Mouse (Mus musculus) erythroid progenitor cell, adult 5-6 weeks (primary cell): Measurements from ENCODE around the gene Gm4559. TPM values are rescaled to one million over a fixed set of nuclear protein-coding genes. Genes with fewer than 3 reads are reported as not detected.
"Not testable (repeated sequence)": the region's sequence is repeated elsewhere in the genome, so short reads cannot be mapped to it uniquely, and the experiment has no call there.

Experiments
- ATAC-seq: replicated peaks from 2 replicates; pipeline ENCODE4 v1.8.0; 2016; ENCODE audit warnings: moderate number of reproducible peaks, mild to moderate bottlenecking, moderate TSS enrichment, inconsistent platforms; ENCODE audit not compliant: poor library complexity, low FRiP score, severe bottlenecking
- total RNA-seq, 2 experiments: library from RNA; stranded (forward) in 1 of 2; stranded (reverse) in 1 of 2; fragments of 150-400 nt in 1 of 2; fragments of 186-747, 209-891 nt in 1 of 2; gene quantifications; 2 replicates each; pipeline versions ENCODE4 v1.2.3 to v1.2.4; 2015 to 2017; ENCODE audit warnings: low replicate concordance in 2 of 2

Gm4559 gene
- total RNA-seq (2015; ENCODE audit: low replicate concordance) (not detected in 2 replicates), total RNA-seq (2017; ENCODE audit: low replicate concordance) (not detected in 2 replicates)

DNA sequence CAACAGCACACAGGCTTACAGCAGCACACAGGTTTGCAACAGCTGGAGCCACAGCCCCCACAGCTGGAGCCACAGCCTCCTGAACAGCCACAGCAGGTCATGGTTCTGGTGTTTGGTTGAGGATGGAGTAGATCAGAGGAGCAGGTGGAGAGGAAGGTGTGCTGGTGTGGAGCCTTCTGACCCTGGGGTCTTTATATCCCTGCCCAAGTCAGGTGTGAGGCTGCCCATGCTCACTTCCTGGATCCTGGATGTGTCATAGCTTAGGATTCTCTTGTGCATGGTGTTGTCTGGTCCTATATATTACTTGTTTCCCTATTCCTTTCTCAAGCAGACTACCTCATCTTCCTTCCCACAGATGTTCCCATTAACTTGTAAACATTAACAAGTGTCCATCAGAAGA is at the start of gene Gm4559:
Gm4559 (minus strand) TSS at position 101 of the 400 bp plus-strand sequence.
- ATAC-seq: not testable (repeated sequence)

DNA sequence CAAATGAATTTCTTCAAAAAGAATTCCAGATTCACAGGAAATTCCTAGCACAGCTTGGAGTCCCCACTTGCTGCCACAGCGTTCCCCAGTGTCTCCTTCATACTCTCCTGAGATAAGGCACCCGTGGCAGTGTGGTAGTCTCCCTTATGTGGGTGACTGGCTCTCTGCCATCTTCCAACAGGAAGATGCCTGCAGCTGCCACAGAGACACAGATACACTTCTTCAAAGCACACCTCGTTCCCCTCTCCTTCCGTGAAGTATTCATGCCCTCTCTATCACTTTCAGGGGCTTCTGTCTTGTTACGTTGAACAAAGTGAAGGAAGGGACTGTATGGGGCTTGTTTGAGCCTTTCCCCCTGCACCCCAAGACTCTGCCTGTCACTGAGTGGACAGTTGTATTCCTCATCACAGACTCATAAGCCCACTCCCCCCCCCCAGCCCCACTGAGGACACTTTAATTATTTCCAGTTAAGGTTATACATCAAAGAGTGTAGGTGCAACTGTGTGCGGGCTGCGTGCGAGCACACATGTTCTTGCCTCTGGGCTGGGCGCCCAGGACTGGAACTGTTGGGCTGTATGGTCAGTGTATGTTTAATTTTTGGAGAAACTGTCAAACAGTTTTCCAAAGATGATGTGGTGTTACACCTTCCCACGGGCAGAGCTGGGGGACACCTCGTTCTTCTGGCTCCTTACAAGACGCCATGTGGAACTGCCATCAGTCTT is 49.4 kb upstream of the Gm4559 start:
- ATAC-seq: no peak

DNA sequence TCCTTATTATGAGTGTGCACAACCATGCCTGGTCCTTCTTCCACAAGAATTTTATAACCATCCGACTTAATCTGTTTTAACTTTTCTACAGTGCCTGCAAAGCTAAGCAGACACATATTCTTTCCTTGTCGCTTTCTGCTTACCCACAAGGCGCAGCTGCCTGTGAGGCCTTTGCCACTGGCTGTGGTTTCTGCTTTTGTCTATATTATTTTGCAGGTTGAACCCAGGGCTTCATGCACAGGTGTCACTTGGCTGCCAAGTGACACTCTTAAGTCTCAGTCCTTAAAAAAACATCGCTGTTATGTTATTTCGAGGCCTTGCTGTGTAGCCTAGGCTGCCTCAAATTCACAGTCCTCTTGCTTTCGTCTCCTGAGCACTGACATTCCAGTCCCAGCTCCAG is 48.5 kb upstream of the Gm4559 start:
- no peak for ATAC-seq

DNA sequence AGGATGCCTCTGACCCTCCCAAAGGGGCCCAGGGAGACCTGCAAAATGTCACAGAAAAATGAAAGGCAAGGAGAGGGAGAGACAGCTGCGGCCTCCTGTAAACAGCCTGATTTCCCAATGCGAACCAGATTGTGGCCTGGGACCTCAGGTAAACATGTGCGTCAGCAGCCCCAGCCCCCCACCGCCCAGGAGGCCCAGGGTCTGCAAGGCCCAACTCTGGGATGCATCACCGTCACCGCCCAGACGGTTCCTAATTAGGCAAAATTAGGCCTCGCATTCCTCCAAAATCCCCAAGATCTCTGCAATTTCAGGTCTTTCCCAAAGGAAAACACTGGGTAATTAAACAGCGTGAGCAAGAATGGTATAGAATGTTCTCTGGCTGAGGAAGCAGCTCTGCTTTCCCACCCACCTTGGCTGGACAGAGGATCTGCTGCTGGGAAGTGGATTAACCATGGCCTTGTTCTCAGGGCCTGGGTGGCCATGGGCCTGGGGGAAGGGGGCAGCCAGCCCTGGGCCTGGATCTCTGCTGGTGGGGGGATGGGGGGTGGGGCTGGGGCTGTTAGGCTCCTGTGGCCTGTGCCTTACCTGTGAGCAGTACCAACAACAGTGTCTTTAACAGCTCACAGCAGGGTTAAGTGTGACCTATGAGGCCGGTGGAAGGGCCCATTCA is 47.6 kb upstream of the Gm4559 start:
- not testable (repeated sequence) for ATAC-seq

DNA sequence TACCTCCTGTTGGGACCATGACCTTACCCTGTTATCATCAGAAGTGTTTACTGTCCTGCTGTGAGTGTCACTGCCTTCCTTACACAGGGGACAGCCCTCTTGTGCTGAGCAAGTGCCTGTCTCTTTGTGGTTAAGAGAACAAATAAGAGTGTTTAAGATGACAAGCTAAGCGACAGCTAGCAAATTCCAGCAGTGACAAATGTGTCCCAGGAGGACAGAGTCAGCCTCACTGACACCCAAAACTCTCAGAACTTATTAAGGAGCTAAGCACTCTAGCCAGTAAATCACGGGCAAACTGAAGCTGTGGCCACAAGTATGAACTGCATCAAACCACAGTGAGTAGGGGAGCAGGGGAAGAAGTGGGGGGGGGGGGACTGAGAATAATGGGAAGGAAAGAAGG is 46.7 kb upstream of the Gm4559 start:
- ATAC-seq: no peak

DNA sequence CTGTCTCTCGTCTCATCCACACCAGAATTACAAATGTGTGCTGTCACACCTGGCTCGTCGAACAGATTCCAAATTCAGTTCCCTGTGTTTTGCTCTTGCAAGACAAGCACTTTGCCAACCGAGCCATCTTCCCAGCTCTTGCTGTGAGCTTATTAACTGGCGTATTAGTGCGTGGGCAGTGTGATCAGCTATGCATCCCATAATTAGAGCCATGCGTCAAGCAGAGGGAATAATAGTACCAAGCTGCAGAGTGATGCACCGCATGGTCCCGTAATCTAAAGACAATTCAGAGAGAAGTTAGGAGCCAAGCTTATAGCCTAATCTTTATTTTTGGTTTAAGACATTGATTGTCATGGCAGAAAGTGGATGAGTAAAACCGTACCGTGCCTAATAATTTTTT is 45.0 kb upstream of the Gm4559 start:
- ATAC-seq: no peak

DNA sequence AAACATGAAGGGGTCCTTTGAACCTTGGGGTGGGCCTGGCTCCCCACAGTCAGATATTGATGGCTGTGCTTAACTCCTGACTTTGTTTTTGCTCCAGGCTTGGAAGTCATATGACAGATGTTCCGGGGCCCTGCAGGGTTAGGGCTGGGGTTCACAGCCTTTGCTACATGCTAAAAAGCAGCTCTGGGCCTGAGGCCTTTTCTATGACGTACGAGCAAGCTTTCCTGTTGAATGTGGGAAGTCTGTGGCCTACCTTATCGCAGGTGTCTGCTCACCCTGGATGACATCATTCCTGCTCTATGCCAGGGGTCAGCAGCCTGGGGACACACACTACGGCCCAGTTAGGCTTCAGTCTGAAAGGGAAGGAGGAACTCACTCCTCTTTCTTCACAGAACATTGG is 43.1 kb upstream of the Gm4559 start:
- no peak for ATAC-seq

DNA sequence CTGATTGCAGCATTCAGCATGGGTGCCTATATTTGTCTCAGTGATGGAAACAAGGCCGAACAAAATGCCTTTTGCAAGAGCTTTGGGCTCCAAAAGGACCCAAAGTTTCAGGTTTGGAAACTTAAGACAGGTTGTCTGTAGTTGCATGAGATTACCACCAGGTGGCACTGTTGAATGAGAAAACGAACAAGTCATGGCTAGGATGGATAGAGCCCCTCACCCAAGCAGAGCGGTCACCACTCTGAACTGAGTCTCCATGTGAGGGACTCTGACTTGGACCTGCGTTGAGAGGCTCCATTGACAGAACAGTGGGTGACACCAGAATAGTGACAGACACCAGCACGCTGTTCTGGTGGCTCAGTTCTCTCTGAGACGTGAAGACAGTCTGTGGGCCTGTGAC is 42.4 kb upstream of the Gm4559 start:
- ATAC-seq: no peak; the same call in 1 of the 2 replicates

DNA sequence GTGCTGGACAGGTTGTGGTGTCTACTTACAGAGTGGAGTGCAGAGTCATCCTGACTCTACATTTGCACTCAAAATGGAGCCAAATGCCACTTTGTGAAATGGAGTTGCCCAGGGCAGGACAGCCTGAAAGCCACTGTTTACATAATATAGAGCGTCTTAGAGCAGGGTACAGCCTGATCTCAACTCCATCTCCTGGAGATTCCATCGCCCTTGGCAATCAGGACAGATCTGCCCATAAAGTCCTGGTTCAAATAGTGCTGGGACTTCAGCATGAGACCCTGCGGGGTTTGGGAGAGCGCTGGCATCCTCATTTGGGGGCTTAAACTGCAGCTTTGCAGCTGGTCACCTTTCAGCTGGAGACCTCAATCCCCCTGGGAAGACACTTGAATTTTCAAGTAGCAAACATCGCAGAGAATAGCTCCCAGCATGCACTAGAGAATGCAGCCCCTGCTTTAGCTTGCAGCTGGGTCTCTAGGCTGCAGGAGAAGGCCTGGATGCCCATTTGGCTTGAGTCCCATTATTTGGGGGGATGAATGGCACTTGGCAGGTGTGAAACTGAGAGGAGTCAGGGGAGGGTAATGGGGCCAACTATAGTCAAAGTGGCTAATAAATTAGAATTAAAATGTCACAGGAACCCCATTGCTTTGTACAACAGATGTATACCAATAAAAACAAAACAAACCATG is 40.6 kb upstream of the Gm4559 start:
- ATAC-seq: no peak

DNA sequence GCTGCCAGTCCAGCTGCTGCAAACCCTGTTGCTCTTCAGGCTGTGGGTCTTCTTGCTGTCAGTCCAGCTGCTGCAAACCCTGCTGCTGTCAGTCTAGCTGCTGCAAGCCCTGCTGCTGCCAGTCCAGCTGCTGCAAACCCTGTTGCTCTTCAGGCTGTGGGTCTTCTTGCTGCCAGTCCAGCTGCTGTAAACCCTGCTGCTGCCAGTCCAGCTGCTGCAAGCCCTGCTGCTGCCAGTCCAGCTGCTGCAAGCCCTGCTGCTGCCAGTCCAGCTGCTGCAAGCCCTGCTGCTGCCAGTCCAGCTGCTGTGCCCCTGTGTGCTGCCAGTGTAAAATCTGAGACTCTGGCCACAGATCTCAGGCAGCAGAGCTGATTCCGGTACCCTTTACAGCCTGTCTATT is 29.8 kb upstream of the Gm4559 start:
- ATAC-seq: not testable (repeated sequence)

DNA sequence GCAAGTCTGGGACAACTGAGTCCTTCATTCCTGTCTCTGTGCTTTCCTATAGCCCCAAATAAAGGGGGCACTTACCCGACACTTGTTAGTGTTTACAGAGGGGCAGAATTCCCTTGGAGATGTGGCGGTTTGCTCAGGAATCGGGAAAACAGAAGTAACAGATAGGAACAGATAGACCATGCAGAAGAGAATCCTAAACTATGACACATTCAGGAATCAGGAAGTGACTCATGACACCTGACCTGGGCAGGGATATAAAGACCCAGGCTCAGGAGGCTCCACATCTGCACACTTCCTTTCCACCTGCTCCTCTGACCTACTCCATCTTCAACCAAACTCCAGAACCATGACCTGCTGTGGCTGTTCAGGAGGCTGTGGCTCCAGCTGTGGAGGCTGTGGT is 29.1 kb upstream of the Gm4559 start, which contains the start of gene Krtap5-4:
Krtap5-4 (plus strand) TSS at position 301 of the 400 bp plus-strand sequence.
- no peak for ATAC-seq

DNA sequence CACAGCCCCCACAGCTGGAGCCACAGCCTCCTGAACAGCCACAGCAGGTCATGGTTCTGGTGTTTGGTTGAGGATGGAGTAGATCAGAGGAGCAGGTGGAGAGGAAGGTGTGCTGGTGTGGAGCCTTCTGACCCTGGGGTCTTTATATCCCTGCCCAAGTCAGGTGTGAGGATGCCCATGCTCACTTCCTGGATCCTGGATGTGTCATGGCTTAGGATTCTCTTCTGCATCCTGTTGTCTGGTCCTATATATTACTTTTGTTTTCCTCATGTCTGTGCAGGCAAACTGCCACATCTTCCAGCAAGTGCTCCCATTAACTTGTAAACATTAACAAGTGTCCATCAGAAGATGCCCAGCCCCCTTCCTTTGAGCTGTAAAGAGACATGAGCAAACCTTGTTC is 22.9 kb upstream of the Gm4559 start, which contains the start of gene Krtap5-1:
Krtap5-1 (minus strand) TSS at position 101 of the 400 bp plus-strand sequence.
- ATAC-seq: not testable (repeated sequence)

DNA sequence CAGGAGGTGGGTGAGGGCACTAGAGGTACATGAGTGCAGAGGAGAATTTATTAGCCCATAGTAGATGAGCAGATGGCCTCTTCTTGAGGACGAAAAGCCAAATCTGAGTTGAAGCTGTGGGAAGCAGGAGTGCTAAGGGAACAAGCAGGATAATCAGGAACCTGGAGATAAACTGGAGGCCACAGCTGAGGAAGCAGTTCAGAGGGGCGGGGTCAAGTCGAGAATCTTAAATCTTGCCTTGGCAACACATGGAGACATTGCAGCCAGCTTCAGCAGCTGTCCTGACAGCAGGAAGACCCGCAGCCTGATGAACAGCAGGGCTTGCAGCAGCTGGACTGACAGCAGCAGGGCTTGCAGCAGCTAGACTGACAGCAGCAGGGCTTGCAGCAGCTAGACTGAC is 21.9 kb upstream of the Gm4559 start:
- ATAC-seq: not testable (repeated sequence)

DNA sequence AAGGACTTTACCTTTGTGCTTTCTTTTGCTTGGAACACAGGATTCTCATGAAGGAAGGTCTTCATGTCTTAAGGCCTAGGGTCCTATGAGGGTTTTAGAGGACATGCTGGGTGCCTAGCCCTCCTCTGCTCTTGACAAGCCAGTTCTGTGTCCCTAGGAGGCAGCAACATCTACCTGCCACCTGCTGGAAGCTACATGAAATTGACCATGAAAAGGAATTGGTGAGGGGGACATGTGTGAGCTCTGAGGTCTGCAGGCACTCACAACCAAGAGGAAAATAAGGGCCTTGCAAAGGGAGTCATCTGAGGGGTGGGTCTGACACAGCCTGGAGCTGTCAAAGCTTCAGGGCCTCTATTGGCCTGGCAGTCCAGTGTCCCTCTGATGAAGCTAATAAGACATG is 21.3 kb upstream of the Gm4559 start:
- ATAC-seq: no peak

DNA sequence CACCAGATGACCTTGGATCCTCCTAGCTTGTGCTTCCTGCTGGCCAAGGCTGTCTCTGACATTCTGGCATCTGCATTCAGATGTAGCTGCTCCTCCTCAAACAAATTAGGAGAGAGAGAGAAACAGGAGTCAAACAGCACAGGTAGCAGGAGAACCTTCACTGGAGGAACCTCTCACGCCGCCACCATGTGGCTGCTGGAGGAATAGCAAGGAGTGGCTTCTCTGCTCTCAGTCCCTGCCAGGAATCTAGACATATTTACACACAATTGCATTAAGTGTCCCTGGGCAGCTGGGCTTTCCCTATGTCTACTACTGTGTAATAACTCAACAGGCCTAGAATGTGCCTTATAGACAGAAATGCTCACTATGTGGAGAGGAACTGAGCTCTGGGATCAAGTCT is 19.7 kb upstream of the Gm4559 start:
- ATAC-seq: peak; percentile 61

DNA sequence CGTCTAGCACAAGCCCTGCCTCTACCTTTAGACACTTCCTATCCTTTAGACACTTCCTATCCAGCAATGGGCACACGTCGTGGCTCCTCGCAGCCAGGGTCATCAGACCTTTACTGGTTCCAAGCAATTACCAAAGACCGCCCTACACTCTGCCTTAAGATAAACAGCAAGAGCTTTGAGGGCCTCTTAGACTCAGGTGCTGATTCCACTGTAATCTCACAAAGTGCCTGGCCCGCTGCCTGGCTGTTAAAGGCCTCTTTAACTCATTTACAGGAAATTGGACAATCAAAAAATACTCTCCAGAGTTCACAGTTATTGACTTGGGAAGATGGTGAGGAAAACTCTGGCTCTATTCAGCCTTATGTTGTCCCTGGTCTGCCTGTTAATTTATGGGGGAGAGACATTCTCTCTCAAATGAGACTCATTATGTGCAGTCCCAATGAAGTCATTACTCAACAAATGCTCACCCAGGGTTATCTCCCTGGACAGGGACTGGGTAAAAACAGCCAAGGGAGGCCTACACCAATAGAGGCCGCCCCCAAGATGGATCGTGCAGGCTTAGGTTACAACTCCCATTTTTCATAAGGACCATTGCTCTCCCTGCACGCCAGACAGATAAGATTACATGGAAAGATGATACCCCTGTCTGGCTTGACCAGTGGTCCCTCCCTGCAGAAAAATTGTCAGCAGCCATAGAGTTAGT is 11.9 kb upstream of the Gm4559 start:
- ATAC-seq: not testable (repeated sequence)

DNA sequence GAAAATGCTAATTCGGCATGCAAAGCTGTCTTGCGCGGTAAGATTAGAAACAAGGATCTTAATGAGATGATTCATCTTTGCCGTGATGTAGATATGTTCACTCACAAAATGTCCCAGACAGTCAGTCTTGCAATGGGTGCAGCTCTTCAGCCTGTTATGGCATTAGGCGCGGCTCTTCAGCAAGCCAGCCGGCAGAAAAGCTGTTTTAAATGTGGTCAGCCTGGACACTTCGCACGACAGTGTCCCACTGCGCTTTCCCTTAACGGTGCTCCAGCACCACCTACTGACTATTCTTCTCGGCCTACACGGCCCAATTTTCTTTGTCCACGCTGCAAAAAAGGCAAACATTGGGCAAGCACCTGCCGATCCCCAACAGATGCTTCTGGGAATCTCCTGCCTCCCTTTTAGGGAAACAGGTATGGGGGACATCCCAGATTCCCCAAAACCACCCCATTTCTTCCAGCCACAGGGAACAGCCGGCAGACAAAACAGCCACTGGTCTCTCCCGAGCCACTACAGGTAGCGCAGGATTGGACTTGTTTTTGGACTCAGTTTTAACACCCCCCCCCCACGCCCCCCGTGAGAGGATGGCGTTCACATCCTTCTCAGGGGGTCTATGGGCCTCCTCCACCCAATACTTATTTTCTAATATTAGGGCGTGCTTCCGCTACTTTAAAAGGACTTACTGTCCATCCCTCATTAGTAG is 11.1 kb upstream of the Gm4559 start:
- no peak for ATAC-seq

DNA sequence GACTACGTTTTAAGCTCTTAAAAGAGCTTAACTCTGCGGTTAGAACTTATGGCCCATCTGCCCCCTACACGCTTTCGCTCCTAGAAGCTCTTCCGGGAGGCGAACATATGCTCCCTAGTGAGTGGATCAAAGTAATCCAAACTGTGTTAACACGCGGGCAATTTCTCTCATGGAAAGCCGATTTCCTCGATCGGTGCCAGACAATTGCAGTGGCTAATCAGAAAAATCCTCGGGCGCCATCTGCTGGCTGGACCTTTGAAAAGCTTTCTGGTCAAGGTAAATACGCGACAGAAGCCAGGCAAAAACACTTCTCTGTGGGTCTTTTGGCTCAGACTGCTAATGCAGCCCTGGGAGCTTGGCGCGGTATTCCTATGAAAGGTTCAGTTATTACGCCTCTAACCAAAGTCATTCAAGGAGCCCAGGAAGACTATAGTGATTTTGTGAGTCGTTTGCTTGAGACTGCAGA is 10.5 kb upstream of the Gm4559 start:
- peak; percentile 68 for ATAC-seq

DNA sequence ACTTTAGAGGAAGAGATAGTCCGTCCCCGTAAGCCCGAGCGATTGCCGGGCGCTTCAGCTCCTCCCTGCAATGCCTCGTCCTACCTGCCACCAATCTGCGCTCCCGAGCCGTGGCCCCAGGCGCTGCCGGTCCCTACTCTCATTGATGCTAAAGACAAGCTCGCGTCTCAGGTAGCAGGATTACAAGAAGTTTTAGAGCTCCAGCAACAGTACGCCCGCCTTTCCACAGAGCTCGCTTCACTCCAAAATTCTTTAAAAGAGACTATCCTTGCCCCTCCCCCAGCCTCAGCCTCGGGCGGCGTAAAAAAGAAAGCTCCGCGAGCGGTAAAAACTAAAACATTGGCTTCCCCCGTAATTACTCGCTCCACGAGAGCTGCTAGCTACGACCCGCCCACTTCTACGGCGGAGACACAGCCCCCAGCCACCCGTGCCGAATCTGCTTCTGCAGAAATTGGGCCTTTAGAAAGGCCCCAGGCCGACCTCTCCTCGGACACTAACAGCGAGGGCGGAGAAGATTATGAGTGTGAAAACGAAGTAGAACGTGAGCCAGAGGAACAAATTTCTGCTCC is 9.9 kb upstream of the Gm4559 start:
- ATAC-seq: no peak
